Mouse (Mus musculus) embryonic facial prominence, embryonic 12.5 days (tissue): Measurements from ENCODE around the gene Stmnd1. TPM values are rescaled to one million over a fixed set of nuclear protein-coding genes. Genes with fewer than 3 reads are reported as not detected.

Experiments
- ATAC-seq: fragments of 200-750 bp; cut with Nextera tagmentation; 2 replicates; pipeline ENCODE4 v1.8.0; 2017; ENCODE audit not compliant: insufficient number of reproducible peaks, insufficient read depth, low FRiP score, low TSS enrichment
- H3K27ac ChIP-seq: fragments of 300-500 bp; sonication (generic); 2 replicates; pipeline ENCODE4 v1.5.1; 2016; ENCODE audit warnings: mild to moderate bottlenecking
- H3K27me3 ChIP-seq: fragments of 300-500 bp; sonication (generic); 2 replicates; pipeline ENCODE4 v1.6.1; 2016; ENCODE audit warnings: mild to moderate bottlenecking, moderate library complexity
- H3K36me3 ChIP-seq: fragments of 300-500 bp; sonication (generic); 2 replicates; pipeline ENCODE4 v1.6.1; 2016; ENCODE audit warnings: mild to moderate bottlenecking
- H3K4me1 ChIP-seq: fragments of 300-500 bp; sonication (generic); 2 replicates; pipeline ENCODE4 v1.6.1; 2016
- H3K4me2 ChIP-seq: fragments of 300-500 bp; sonication (generic); replicated peaks from 2 replicates; pipeline ENCODE4 v1.6.1; 2016; ENCODE audit warnings: mild to moderate bottlenecking, moderate library complexity
- H3K4me3 ChIP-seq: fragments of 300-500 bp; sonication (generic); 2 replicates; pipeline ENCODE4 v1.5.1; 2016; ENCODE audit warnings: mild to moderate bottlenecking
- H3K9ac ChIP-seq: fragments of 300-500 bp; sonication (generic); 2 replicates; pipeline ENCODE4 v1.6.1; 2016; ENCODE audit warnings: mild to moderate bottlenecking, moderate library complexity
- H3K9me3 ChIP-seq: fragments of 300-500 bp; sonication (generic); 2 replicates; pipeline ENCODE4 v1.6.1; 2016; ENCODE audit warnings: mild to moderate bottlenecking, moderate library complexity
- WGBS: fragments of 180-500 bp; shearing (Covaris S2); methylation state at CpG from one replicate; pipeline ENCODE4 v1.1.7; 2016; 5-methylcytosine and 5-hydroxymethylcytosine counted together
- polyA plus RNA-seq: library from polyadenylated mRNA; unstranded; fragments of >200 nt; fragmentation: Nextera tagmentation; extraction: Ambion mirVana; gene quantifications from 2 replicates; pipeline ENCODE4 v1.2.1, GENCODE M21; 2016

Stmnd1 gene
- polyA plus RNA-seq, 1 experiment from 2014 or later = 0.31 TPM

- Histone ChIP-seq H3K4me2 (no peak overlapping the region), H3K4me1 (no peaks in the 10 kb centered on the region), H3K4me3 (no peak overlapping the region), H3K36me3 (no peaks in the 10 kb centered on the region), H3K27me3 (no peaks in the 10 kb centered on the region), H3K9ac (no peak overlapping the region), H3K9me3 (no peaks in the 10 kb centered on the region), H3K27ac (no peak overlapping the region)
- 80% methylated on average over 10 of the region's 10 CpGs for WGBS
- no peak for ATAC-seq
Observed at GRCm38 (mm10) chr13:46346830-46347512, 73.5 kb downstream of the Stmnd1 start.

- no peak overlapping the region for H3K4me3 ChIP-seq
- no peak overlapping the region for H3K4me2 ChIP-seq
- no peaks in the 10 kb centered on the region for H3K4me1 ChIP-seq
- 75% methylated on average over 3 of the region's 3 CpGs for WGBS
- H3K9me3 ChIP-seq = no peaks in the 10 kb centered on the region
- no peaks in the 10 kb centered on the region for H3K36me3 ChIP-seq
- no peak overlapping the region for H3K9ac ChIP-seq
- H3K27me3 ChIP-seq = no peaks in the 10 kb centered on the region
- no peak overlapping the region for H3K27ac ChIP-seq
- ATAC-seq = no peak
Observed at GRCm38 (mm10) chr13:46349664-46350063, 76.1 kb downstream of the Stmnd1 start.

Other genes with a start within 250 kb of the Stmnd1 start
- gene Rbm24, start 144.7 kb downstream of the Stmnd1 start, polyA plus RNA-seq = 5.0 and 5.2 TPM in 2 replicates
- gene Cap2, start 228.1 kb downstream of the Stmnd1 start, polyA plus RNA-seq = 9.9 and 12.4 TPM in 2 replicates